Mouse (Mus musculus): Measurements from ENCODE around the gene Jup.
A peak's percentile ranks its signal among the peaks of the same experiment; 100 is the strongest.
"Not testable (repeated sequence)": the region's sequence is repeated elsewhere in the genome, so short reads cannot be mapped to it uniquely, and the experiment has no call there.

Jup gene

GRCm38 (mm10) chr11:100389931-100390445 lies 7.6 kb downstream of the Jup start:
- DNase-seq, result peak in 1 of 2 experiments; percentile 44

GRCm38 (mm10) chr11:100388588-100388987 lies 9.0 kb downstream of the Jup start:
- no peak for DNase-seq

- no peak for DNase-seq
Observed at GRCm38 (mm10) chr11:100387589-100388375, 9.8 kb downstream of the Jup start.

GRCm38 (mm10) chr11:100387111-100387510 lies 10.5 kb downstream of the Jup start:
- no peak for DNase-seq

- DNase-seq, result no peak
Observed at GRCm38 (mm10) chr11:100386586-100386985, 11.0 kb downstream of the Jup start.

GRCm38 (mm10) chr11:100385016-100385415 lies 12.5 kb downstream of the Jup start:
- DNase-seq, result no peak

GRCm38 (mm10) chr11:100382682-100383081 lies 14.9 kb downstream of the Jup start:
- DNase-seq, result no peak

- no peak for DNase-seq
Observed at GRCm38 (mm10) chr11:100379311-100379710, 18.3 kb downstream of the Jup start.

- DNase-seq, result no peak
Observed at GRCm38 (mm10) chr11:100378446-100378845, 19.1 kb downstream of the Jup start.

- DNase-seq, result no peak
Observed at GRCm38 (mm10) chr11:100377989-100378388, 19.6 kb downstream of the Jup start.

GRCm38 (mm10) chr11:100376746-100377389 lies 20.7 kb downstream of the Jup start:
- no peak for DNase-seq

GRCm38 (mm10) chr11:100376005-100376404 lies 21.6 kb downstream of the Jup start:
- DNase-seq, result no peak

GRCm38 (mm10) chr11:100375127-100375526 lies 22.4 kb downstream of the Jup start:
- DNase-seq, result no peak

- DNase-seq, result no peak
Observed at GRCm38 (mm10) chr11:100371981-100372558, 25.5 kb downstream of the Jup start.

- no peak for DNase-seq
Observed at GRCm38 (mm10) chr11:100369822-100370221, 27.7 kb downstream of the Jup start.

- no peak for DNase-seq
Observed at GRCm38 (mm10) chr11:100369145-100369544, 28.4 kb downstream of the Jup start.

GRCm38 (mm10) chr11:100362979-100363562 lies 34.5 kb downstream of the Jup start:
- peak; percentile 69 to 74 for DNase-seq

GRCm38 (mm10) chr11:100362209-100362978 lies 35.2 kb downstream of the Jup start:
- peak; percentile 65 to 74 for DNase-seq

- DNase-seq, result not testable (repeated sequence)
Observed at GRCm38 (mm10) chr11:100361059-100361458, 36.5 kb downstream of the Jup start.

GRCm38 (mm10) chr11:100360175-100360574 lies 37.4 kb downstream of the Jup start:
- no peak for DNase-seq

- no peak for DNase-seq
Observed at GRCm38 (mm10) chr11:100357408-100357807, 40.2 kb downstream of the Jup start.

GRCm38 (mm10) chr11:100356819-100357211 lies 40.7 kb downstream of the Jup start:
- no peak for DNase-seq

Data from thymus, postnatal 36 days (tissue).